8 mouse cellular contexts compared by ENCODE assay signal in genomic region chrX:48094658-48095057, GRCm38 (mm10). TPM values are rescaled to one million over a fixed set of nuclear protein-coding genes. Genes with fewer than 3 reads are reported as not detected.
A peak's percentile ranks its signal among the peaks of the same experiment; 100 is the strongest.
DNase-seq lines count a peak whose midpoint lies in the region; ATAC-seq lines count a peak whose summit lies in the region.

No protein-coding gene starts in this region.

- DNase-seq in embryo, embryonic 10 days (ENCODE audit: low spot score): peak; percentile 19
- no peak for DNase-seq in embryo, embryonic 9.5 days (ENCODE audit: extremely low spot score)
- peak; percentile 6 for DNase-seq in ovary, postnatal 14 days (ENCODE audit: low spot score)
- no peak for DNase-seq in ovary, postnatal 36 days (ENCODE audit: low spot score)
- DNase-seq in lung, postnatal 14 days: peak; percentile 51
- DNase-seq in thymus, postnatal 36 days: peak; percentile 68 to 69
- DNase-seq in cerebellum, adult 18-20 months: no peak

- no peak for ATAC-seq in erythroid progenitor cell, adult 5-6 weeks (replicated peaks; ENCODE audit: low FRiP score, poor library complexity, severe bottlenecking)

RNA-seq across cellular contexts. Expression of gene Xpnpep2, which starts 13.9 kb away (rescaled TPM):
- not detected in 2 replicates for total RNA-seq in erythroid progenitor cell, adult 5-6 weeks (2015; ENCODE audit: low replicate concordance)
- not detected in 2 replicates for total RNA-seq in erythroid progenitor cell, adult 5-6 weeks (2017; ENCODE audit: low replicate concordance)

RNA-seq across cellular contexts. Expression of gene Sash3, which starts 51.6 kb away (rescaled TPM):
- total RNA-seq in erythroid progenitor cell, adult 5-6 weeks (2015; ENCODE audit: low replicate concordance): 24.5 and 33.5 TPM in 2 replicates
- total RNA-seq in erythroid progenitor cell, adult 5-6 weeks (2017; ENCODE audit: low replicate concordance): 13.0 and 24.5 TPM in 2 replicates

Comparison
In these comparisons a context has a peak if more than half of its experiments do, and no peak if none do; other contexts are left out.
1. DNase-seq: peak in embryo, embryonic 10 days (single experiment), ovary, postnatal 14 days (single experiment), lung, postnatal 14 days (single experiment) and thymus, postnatal 36 days (2 of 2); none in embryo, embryonic 9.5 days (single experiment), ovary, postnatal 36 days (single experiment) and cerebellum, adult 18-20 months (0 of 2).